Mouse (Mus musculus) liver, embryonic 16.5 days (tissue): Measurements from ENCODE around the gene Grik4. TPM values are rescaled to one million over a fixed set of nuclear protein-coding genes. Genes with fewer than 3 reads are reported as not detected.

Source experiments
- ATAC-seq: fragments of 200-750 bp; cut with Nextera tagmentation; 2 replicates; pipeline ENCODE4 v1.8.0; 2017; ENCODE audit warnings: low read depth, mild to moderate bottlenecking, moderate number of reproducible peaks, moderate library complexity
- H3K27ac ChIP-seq: fragments of 300-500 bp; sonication (generic); 2 replicates; pipeline ENCODE4 v1.5.1; 2014; ENCODE audit warnings: mild to moderate bottlenecking, low read length
- H3K27me3 ChIP-seq: fragments of 300-500 bp; sonication (generic); 2 replicates; pipeline ENCODE4 v1.6.1; 2014; ENCODE audit warnings: low read depth, low read length, mixed read lengths; ENCODE audit not compliant: control insufficient read depth, insufficient read depth
- H3K36me3 ChIP-seq: fragments of 300-500 bp; sonication (generic); 2 replicates; pipeline ENCODE4 v1.6.1; 2014; ENCODE audit warnings: mild to moderate bottlenecking; ENCODE audit not compliant: control insufficient read depth, insufficient read depth
- H3K4me1 ChIP-seq: fragments of 300-500 bp; sonication (generic); 2 replicates; pipeline ENCODE4 v1.6.1; 2014; ENCODE audit warnings: low read depth, low read length, mixed read lengths; ENCODE audit not compliant: control insufficient read depth
- H3K4me2 ChIP-seq: fragments of 300-500 bp; sonication (generic); 2 replicates; pipeline ENCODE4 v1.6.1; 2014; ENCODE audit warnings: low read depth, low read length, mixed read lengths
- H3K4me3 ChIP-seq: fragments of 300-500 bp; sonication (generic); 2 replicates; pipeline ENCODE4 v1.5.1; 2014; ENCODE audit warnings: low read depth, mild to moderate bottlenecking, low read length
- H3K9ac ChIP-seq: fragments of 300-500 bp; sonication (generic); 2 replicates; pipeline ENCODE4 v1.6.1; 2014; ENCODE audit warnings: low read depth, low read length
- H3K9me3 ChIP-seq: fragments of 300-500 bp; sonication (generic); replicated peaks from 2 replicates; pipeline ENCODE4 v1.6.1; 2016; ENCODE audit warnings: low read length; ENCODE audit not compliant: control insufficient read depth
- WGBS: fragments of 180-500 bp; shearing (Covaris S2); extraction: QIAGEN DNeasy Blood & Tissue Kit; methylation state at CpG from one replicate; pipeline ENCODE4 v1.1.7; 2014; ENCODE audit not compliant: insufficient replicate concordance; 5-methylcytosine and 5-hydroxymethylcytosine counted together
- polyA plus RNA-seq: library from polyadenylated mRNA; unstranded; fragments of >200 nt; fragmentation: Nextera tagmentation; extraction: Ambion mirVana; gene quantifications from 2 replicates; pipeline ENCODE4 v1.2.1, GENCODE M21; 2015

Grik4 gene
- polyA plus RNA-seq, 1 experiment from 2014 or later, result 0.24 TPM

GRCm38 (mm10) chr9:42626226-42626775 lies 318.0 kb downstream of the Grik4 start:
- Histone ChIP-seq H3K4me2 (no peak overlapping the region), H3K4me3 (no peak overlapping the region), H3K9me3 (no peaks in the 10 kb centered on the region), H3K27me3 (no peaks in the 10 kb centered on the region), H3K36me3 (no peaks in the 10 kb centered on the region), H3K4me1 (no peaks in the 10 kb centered on the region), H3K9ac (no peak overlapping the region), H3K27ac (no peak overlapping the region)
- ATAC-seq, result no peak
- WGBS, result 63% methylated on average over 6 of the region's 6 CpGs

GRCm38 (mm10) chr9:42614409-42614808 lies 329.9 kb downstream of the Grik4 start:
- Histone ChIP-seq H3K27ac (no peak overlapping the region), H3K36me3 (no peaks in the 10 kb centered on the region), H3K9me3 (no peaks in the 10 kb centered on the region), H3K4me1 (no peaks in the 10 kb centered on the region), H3K4me2 (no peak overlapping the region), H3K4me3 (no peak overlapping the region), H3K9ac (no peak overlapping the region), H3K27me3 (no peaks in the 10 kb centered on the region)
- 36% methylated on average over 10 of the region's 10 CpGs for WGBS
- no peak for ATAC-seq

GRCm38 (mm10) chr9:42613827-42614226 lies 330.5 kb downstream of the Grik4 start:
- H3K4me3 ChIP-seq, result no peak overlapping the region
- H3K9ac ChIP-seq, result no peak overlapping the region
- WGBS, result 35% methylated on average over 6 of the region's 6 CpGs
- no peak overlapping the region for H3K27ac ChIP-seq
- ATAC-seq, result no peak
- H3K9me3 ChIP-seq, result no peaks in the 10 kb centered on the region
- H3K4me2 ChIP-seq, result no peak overlapping the region
- no peaks in the 10 kb centered on the region for H3K27me3 ChIP-seq
- H3K4me1 ChIP-seq, result no peaks in the 10 kb centered on the region
- H3K36me3 ChIP-seq, result no peaks in the 10 kb centered on the region

- ATAC-seq, result no peak
- Histone ChIP-seq H3K9me3 (no peaks in the 10 kb centered on the region), H3K27ac (no peak overlapping the region), H3K4me2 (no peak overlapping the region), H3K27me3 (no peaks in the 10 kb centered on the region), H3K4me1 (no peaks in the 10 kb centered on the region), H3K36me3 (no peaks in the 10 kb centered on the region), H3K9ac (no peak overlapping the region), H3K4me3 (no peak overlapping the region)
- 48% methylated on average over 14 of the region's 14 CpGs for WGBS
These were observed 331.8 kb downstream of the Grik4 start for GRCm38 (mm10) chr9:42612482-42612991.

GRCm38 (mm10) chr9:42601445-42601844 lies 342.8 kb downstream of the Grik4 start:
- WGBS, result 37% methylated on average over 3 of the region's 3 CpGs

GRCm38 (mm10) chr9:42597525-42597924 lies 346.8 kb downstream of the Grik4 start:
- 53% methylated on average over 9 of the region's 9 CpGs for WGBS
- no peaks in the 10 kb centered on the region for H3K9me3 ChIP-seq
- no peak for ATAC-seq
- no peak overlapping the region for H3K27ac ChIP-seq
- no peaks in the 10 kb centered on the region for H3K4me1 ChIP-seq
- H3K4me2 ChIP-seq, result no peak overlapping the region
- H3K4me3 ChIP-seq, result no peak overlapping the region
- no peaks in the 10 kb centered on the region for H3K27me3 ChIP-seq
- H3K9ac ChIP-seq, result no peak overlapping the region
- H3K36me3 ChIP-seq, result no peaks in the 10 kb centered on the region

More at GRCm38 (mm10) chr9:42601445-42601844, 342.8 kb downstream of the Grik4 start:
- Histone ChIP-seq H3K36me3 (no peaks in the 10 kb centered on the region), H3K4me3 (no peak overlapping the region), H3K9me3 (no peaks in the 10 kb centered on the region), H3K9ac (no peak overlapping the region), H3K4me2 (no peak overlapping the region), H3K4me1 (no peaks in the 10 kb centered on the region), H3K27ac (no peak overlapping the region), H3K27me3 (no peaks in the 10 kb centered on the region)
- no peak for ATAC-seq

- Histone ChIP-seq H3K27me3 (no peaks in the 10 kb centered on the region), H3K9me3 (no peaks in the 10 kb centered on the region), H3K27ac (no peak overlapping the region), H3K4me1 (no peaks in the 10 kb centered on the region), H3K9ac (no peak overlapping the region), H3K4me3 (no peak overlapping the region), H3K4me2 (no peak overlapping the region), H3K36me3 (no peaks in the 10 kb centered on the region)
- WGBS, result 63% methylated on average over 7 of the region's 7 CpGs
- ATAC-seq, result no peak
These were observed 365.8 kb downstream of the Grik4 start for GRCm38 (mm10) chr9:42578511-42578910.

- H3K27me3 ChIP-seq, result no peaks in the 10 kb centered on the region
- WGBS, result 61% methylated on average over 7 of the region's 7 CpGs
- H3K4me1 ChIP-seq, result no peaks in the 10 kb centered on the region
- H3K36me3 ChIP-seq, result no peaks in the 10 kb centered on the region
- ATAC-seq, result no peak
- no peaks in the 10 kb centered on the region for H3K9me3 ChIP-seq
- H3K9ac ChIP-seq, result no peak overlapping the region
- no peak overlapping the region for H3K4me2 ChIP-seq
- H3K4me3 ChIP-seq, result no peak overlapping the region
- H3K27ac ChIP-seq, result no peak overlapping the region
These were observed 366.2 kb downstream of the Grik4 start for GRCm38 (mm10) chr9:42578106-42578505.

- no peak overlapping the region for H3K4me3 ChIP-seq
- no peaks in the 10 kb centered on the region for H3K4me1 ChIP-seq
- H3K27me3 ChIP-seq, result no peaks in the 10 kb centered on the region
- no peak overlapping the region for H3K27ac ChIP-seq
- no peak overlapping the region for H3K4me2 ChIP-seq
- H3K36me3 ChIP-seq, result no peaks in the 10 kb centered on the region
- H3K9me3 ChIP-seq, result no peaks in the 10 kb centered on the region
- WGBS, result 50% methylated on average over 14 of the region's 14 CpGs
- ATAC-seq, result no peak
- H3K9ac ChIP-seq, result no peak overlapping the region
These were observed 370.5 kb downstream of the Grik4 start for GRCm38 (mm10) chr9:42573616-42574350.
